Mouse (Mus musculus) heart, embryonic 15.5 days (tissue): Measurements from ENCODE around the gene Map3k13. TPM values are rescaled to one million over a fixed set of nuclear protein-coding genes. Genes with fewer than 3 reads are reported as not detected.

Source experiments
- ATAC-seq: fragments of 200-750 bp; cut with Nextera tagmentation; replicated peaks from 2 replicates; pipeline ENCODE4 v1.8.0; 2017; ENCODE audit warnings: low read depth, moderate TSS enrichment; ENCODE audit not compliant: insufficient number of reproducible peaks, insufficient read depth, low FRiP score
- H3K27ac ChIP-seq: fragments of 300-500 bp; sonication (generic); 2 replicates; pipeline ENCODE4 v1.5.1; 2015; ENCODE audit warnings: mild to moderate bottlenecking, inconsistent platforms
- H3K27me3 ChIP-seq: fragments of 300-500 bp; sonication (generic); 2 replicates; pipeline ENCODE4 v1.6.1; 2015; ENCODE audit warnings: inconsistent platforms
- H3K36me3 ChIP-seq: fragments of 300-500 bp; sonication (generic); 2 replicates; pipeline ENCODE4 v1.6.1; 2015; ENCODE audit warnings: mild to moderate bottlenecking, inconsistent platforms
- H3K4me1 ChIP-seq: fragments of 300-500 bp; sonication (generic); replicated peaks from 2 replicates; pipeline ENCODE4 v1.6.1; 2015; ENCODE audit warnings: inconsistent platforms
- H3K4me2 ChIP-seq: fragments of 300-500 bp; sonication (generic); 2 replicates; pipeline ENCODE4 v1.6.1; 2015; ENCODE audit warnings: inconsistent platforms, mild to moderate bottlenecking, moderate library complexity
- H3K4me3 ChIP-seq: fragments of 300-500 bp; sonication (generic); 2 replicates; pipeline ENCODE4 v1.5.1; 2015; ENCODE audit warnings: mild to moderate bottlenecking, inconsistent platforms
- H3K9ac ChIP-seq: fragments of 300-500 bp; sonication (generic); 2 replicates; pipeline ENCODE4 v1.6.1; 2015; ENCODE audit warnings: mild to moderate bottlenecking, inconsistent platforms
- H3K9me3 ChIP-seq: fragments of 300-500 bp; sonication (generic); replicated peaks from 2 replicates; pipeline ENCODE4 v1.6.1; 2016; ENCODE audit warnings: inconsistent platforms
- WGBS: fragments of 180-500 bp; shearing (Covaris S2); methylation state at CpG from one replicate; pipeline ENCODE4 v1.1.7; 2015; ENCODE audit warnings: mixed read lengths; 5-methylcytosine and 5-hydroxymethylcytosine counted together
- polyA plus RNA-seq: library from polyadenylated mRNA; unstranded; fragments of >200 nt; fragmentation: Nextera tagmentation; extraction: Ambion mirVana; gene quantifications from 2 replicates; pipeline ENCODE4 v1.2.1, GENCODE M21; 2015

The Map3k13 gene
- polyA plus RNA-seq, 1 experiment from 2014 or later, result 0.60 TPM

DNA sequence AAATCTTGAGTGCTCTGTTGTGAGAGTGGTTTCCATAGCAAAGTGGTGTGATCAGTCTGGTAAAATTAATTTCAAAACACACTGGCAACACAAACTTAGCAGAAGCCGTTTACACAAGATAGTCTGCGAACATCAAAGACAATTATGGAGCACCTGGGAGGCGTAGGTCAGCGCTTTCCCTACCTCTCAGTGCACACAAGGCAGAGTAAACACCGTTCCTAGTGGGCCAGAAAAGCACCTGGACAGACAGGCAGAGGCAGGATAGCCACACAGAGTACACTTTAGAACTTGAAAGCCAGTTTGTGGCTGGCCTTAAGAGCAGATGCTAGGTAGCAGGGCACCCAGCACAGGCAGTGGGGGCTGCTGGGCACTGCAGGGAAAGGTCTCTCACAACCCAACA, 37.6 kb downstream of the Map3k13 start:
- Histone ChIP-seq H3K9me3 (no peaks in the 10 kb centered on the region), H3K9ac (no peak overlapping the region), H3K4me1 (peaks cover 6% of the 10 kb centered on the region), H3K4me3 (no peak overlapping the region), H3K36me3 (no peaks in the 10 kb centered on the region), H3K27me3 (no peaks in the 10 kb centered on the region), H3K4me2 (no peak overlapping the region), H3K27ac (no peak overlapping the region)
- no peak for ATAC-seq
- 76% methylated on average over 5 of the region's 5 CpGs for WGBS

DNA sequence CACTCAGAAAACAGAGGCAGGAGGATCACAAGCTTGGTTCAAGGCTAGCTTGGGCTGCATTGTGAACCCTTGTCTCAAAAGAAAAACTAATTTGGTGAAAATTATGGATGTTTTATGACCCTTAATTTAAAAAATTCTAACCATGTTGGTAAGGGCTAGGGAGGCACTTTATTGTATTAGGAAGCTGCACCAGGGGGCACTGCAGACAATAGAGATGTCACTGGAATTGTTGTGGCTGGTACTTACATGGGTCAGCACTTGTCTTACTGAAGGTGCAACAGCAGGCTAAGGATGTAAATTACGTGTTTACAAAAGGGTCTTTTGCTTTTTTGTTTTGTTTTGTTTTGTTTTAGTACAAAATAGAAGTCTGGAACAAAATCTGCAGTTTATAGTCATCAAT, 39.3 kb downstream of the Map3k13 start:
- H3K9ac ChIP-seq, result no peak overlapping the region
- H3K36me3 ChIP-seq, result no peaks in the 10 kb centered on the region
- H3K27ac ChIP-seq, result no peak overlapping the region
- WGBS, result 61% methylated on average over 1 of the region's 1 CpGs
- H3K4me1 ChIP-seq, result no peaks in the 10 kb centered on the region
- ATAC-seq, result no peak
- H3K27me3 ChIP-seq, result no peaks in the 10 kb centered on the region
- H3K4me2 ChIP-seq, result no peak overlapping the region
- H3K4me3 ChIP-seq, result no peak overlapping the region
- H3K9me3 ChIP-seq, result no peaks in the 10 kb centered on the region

DNA sequence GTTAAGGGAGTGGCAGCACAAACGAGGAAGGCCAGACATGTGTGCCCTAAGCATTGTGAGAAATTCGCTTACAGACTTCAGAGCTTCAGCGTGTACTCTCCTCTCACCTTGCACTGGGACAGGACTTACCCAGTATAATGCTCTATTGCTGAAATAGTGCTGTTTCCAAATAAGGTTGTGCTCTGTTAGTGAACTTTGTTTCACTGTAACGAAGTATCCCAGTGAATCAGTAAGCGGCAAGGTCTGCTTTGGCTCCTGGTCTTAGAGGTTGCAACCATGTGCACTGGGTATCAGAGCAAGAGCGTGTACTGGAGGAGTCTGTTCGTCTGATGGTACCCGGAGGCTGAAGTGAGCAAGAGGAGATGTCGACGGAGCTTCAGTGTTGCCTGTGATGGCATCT, 39.8 kb downstream of the Map3k13 start:
- Histone ChIP-seq H3K9me3 (no peaks in the 10 kb centered on the region), H3K27ac (no peak overlapping the region), H3K27me3 (no peaks in the 10 kb centered on the region), H3K4me1 (no peaks in the 10 kb centered on the region), H3K36me3 (no peaks in the 10 kb centered on the region), H3K4me2 (no peak overlapping the region), H3K4me3 (no peak overlapping the region), H3K9ac (no peak overlapping the region)
- 77% methylated on average over 10 of the region's 10 CpGs for WGBS
- ATAC-seq, result no peak

DNA sequence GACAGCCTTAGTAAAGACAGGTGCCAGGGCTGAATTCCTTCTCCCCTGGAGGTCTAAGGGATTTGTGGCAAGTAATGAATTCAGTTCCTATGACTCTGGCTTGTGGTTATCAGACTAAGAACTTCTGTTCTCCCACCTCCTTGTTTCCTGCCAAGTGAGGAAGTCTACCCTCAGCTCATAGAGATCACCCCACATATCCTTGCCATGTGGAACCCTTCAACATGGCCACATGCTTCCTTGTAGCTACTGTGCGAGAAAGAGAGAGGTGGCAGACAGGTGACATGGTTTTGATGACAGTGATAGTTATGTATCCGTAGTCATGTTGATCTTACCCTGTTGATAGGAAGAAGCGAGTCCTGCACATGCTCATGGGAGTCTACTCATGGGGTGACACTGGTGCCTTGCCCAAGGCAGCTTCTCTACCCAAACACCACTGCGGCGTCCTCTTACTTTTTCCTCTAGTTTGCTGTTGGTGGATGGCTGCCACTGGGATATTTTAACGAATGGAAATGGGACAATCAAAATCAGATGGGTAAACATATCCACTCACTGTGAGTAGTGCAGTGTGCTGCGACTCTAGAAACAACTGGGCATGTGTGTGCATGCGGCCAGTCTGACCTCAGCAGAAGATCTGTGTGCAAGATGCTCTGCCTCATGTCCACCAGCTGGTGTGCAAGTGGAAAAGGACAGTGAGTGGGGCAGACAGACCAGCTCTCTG, 40.9 kb downstream of the Map3k13 start:
- H3K27me3 ChIP-seq, result no peaks in the 10 kb centered on the region
- H3K27ac ChIP-seq, result no peak overlapping the region
- H3K4me2 ChIP-seq, result no peak overlapping the region
- ATAC-seq, result no peak
- WGBS, result 76% methylated on average over 8 of the region's 8 CpGs
- H3K9ac ChIP-seq, result no peak overlapping the region
- H3K4me3 ChIP-seq, result no peak overlapping the region
- H3K36me3 ChIP-seq, result no peaks in the 10 kb centered on the region
- no peaks in the 10 kb centered on the region for H3K9me3 ChIP-seq
- no peaks in the 10 kb centered on the region for H3K4me1 ChIP-seq

DNA sequence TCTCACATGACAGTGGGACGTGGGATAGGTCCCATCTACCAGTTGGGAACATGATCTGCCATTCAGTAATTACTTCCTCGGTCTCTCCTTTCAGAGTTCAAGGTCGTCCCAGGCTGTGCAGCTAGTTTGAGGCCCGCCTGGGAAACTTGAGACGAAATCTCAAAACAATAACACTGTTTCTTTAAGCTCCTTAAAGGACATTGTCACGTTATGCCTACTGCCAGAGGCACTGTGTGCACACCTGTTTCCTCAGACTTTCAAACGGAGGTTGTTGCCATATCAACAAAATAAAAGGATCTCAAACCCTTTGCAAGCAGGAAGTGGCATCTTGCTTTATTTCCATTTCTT, 41.4 kb downstream of the Map3k13 start:
- Histone ChIP-seq H3K9me3 (no peaks in the 10 kb centered on the region), H3K4me3 (no peak overlapping the region), H3K9ac (no peak overlapping the region), H3K4me2 (no peak overlapping the region), H3K36me3 (no peaks in the 10 kb centered on the region), H3K27ac (no peak overlapping the region), H3K4me1 (no peaks in the 10 kb centered on the region), H3K27me3 (no peaks in the 10 kb centered on the region)
- 58% methylated on average over 7 of the region's 7 CpGs for WGBS
- no peak for ATAC-seq

DNA sequence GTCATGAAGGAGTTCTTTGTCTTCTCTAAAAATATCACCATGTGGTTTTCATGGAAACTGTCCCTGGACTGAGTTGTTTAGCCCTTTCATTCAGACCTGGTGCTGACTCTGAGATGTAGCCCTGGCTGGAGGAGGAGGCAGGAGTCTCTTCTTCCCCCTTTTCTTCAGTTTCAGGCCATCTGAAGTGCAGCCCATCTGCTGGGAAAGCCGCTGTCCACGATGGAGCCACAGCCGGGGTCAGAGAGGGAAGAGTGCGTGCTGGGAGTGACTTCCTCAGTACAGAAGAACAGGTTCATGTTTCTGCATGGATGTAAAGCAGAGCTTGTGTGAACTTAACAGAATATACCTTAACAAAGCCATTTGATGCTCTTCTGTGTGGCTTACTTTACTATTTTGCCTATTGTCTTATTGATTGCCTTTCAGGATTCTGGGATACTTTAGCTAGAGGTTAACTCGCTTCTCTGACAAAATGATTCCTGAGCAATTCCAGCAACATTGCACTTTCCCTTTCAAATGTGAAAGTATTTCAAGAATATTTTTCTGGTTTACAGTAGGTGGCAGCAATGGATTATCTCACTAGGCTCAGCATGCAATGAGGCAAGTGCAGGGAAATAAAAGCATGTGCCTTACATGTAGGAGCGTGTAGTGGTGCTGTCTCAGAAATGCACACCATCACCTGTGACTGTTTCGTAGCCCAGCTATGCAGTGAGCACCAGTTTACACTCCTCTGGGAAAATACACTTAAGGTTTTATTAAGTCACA, 42.3 kb downstream of the Map3k13 start:
- H3K27ac ChIP-seq, result no peak overlapping the region
- H3K4me1 ChIP-seq, result no peaks in the 10 kb centered on the region
- no peaks in the 10 kb centered on the region for H3K9me3 ChIP-seq
- no peaks in the 10 kb centered on the region for H3K27me3 ChIP-seq
- peak; percentile 47; the same call in 1 of the 2 replicates for ATAC-seq
- no peak overlapping the region for H3K9ac ChIP-seq
- H3K4me3 ChIP-seq, result no peak overlapping the region
- no peaks in the 10 kb centered on the region for H3K36me3 ChIP-seq
- H3K4me2 ChIP-seq, result no peak overlapping the region
- WGBS, result 43% methylated on average over 7 of the region's 7 CpGs

DNA sequence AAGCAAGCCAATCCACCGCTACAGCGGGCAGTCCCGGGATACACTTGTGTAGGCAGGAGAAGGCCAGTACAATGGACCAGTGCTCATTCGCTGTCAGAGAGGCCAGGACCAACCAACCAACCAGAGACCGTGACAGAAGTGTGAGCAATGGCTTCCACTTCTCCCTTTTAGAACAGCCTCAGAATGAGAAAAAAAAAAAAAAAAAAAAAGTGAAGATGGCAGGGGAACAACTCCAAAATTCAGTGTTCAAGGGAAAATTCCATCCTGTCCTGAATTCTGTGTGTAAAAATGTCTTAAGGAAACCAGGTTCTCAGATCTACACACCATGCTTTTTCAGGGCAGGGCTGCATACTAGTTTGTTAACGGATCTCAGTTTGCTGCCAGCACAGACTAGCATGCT, 43.5 kb downstream of the Map3k13 start:
- no peak for ATAC-seq
- H3K4me1 ChIP-seq, result no peaks in the 10 kb centered on the region
- no peak overlapping the region for H3K27ac ChIP-seq
- WGBS, result 86% methylated on average over 6 of the region's 6 CpGs
- no peak overlapping the region for H3K4me2 ChIP-seq
- no peaks in the 10 kb centered on the region for H3K27me3 ChIP-seq
- H3K4me3 ChIP-seq, result no peak overlapping the region
- H3K36me3 ChIP-seq, result no peaks in the 10 kb centered on the region
- no peaks in the 10 kb centered on the region for H3K9me3 ChIP-seq
- H3K9ac ChIP-seq, result no peak overlapping the region

DNA sequence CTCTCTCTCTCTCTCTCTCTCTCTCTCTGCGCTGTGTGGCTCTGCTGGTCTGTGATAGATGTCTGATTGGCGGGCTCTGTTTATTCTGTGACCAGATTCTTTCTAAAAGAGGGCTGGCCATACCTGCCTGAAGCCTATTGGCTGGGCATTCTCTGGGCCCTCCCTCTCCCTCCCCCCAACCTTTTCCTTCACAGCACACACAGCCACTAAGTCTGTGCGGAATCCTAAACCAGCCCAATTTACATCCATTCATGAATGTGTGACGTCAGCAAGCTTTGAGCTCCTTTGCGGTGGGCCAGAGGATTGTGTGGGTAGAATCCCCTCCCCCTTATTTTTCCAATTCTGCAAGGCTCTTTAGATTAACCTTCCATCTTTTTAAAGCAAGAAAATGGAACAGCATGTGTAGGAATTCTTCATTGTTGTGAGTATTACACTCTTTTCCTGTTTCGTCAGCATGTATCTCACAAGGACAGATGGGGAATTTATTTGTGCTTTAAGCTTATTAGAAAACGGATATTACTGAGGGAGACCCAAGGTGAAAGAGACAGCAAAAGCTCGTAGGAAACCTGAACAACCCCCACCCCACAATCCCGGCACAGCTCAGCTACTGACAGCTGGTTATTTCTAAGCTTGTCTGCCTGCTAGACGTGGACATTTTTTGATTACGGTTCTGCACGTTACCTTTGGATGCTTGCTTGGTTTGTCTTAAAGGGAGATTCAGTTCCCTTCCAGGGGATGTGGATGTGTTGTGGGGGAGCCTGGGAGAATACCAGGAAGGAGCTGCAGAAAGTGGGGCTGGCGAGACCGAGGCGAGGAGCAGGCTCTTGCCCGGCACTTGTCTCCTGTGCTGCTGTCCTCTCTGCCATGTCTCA, 51.9 kb downstream of the Map3k13 start:
- H3K27ac ChIP-seq, result peak overlapping the region; percentile 71
- H3K4me3 ChIP-seq, result peak overlapping the region; percentile 52
- peak overlapping the region; percentile 58 for H3K9ac ChIP-seq
- no peaks in the 10 kb centered on the region for H3K36me3 ChIP-seq
- H3K27me3 ChIP-seq, result no peaks in the 10 kb centered on the region
- H3K4me2 ChIP-seq, result peak overlapping the region; percentile 73
- 0 out of 2 replicates have a peak, but pooled peaks cover 4% of the 10 kb centered on the region for H3K4me1 ChIP-seq
- ATAC-seq, result peak; percentile 99
- no peaks in the 10 kb centered on the region for H3K9me3 ChIP-seq
- WGBS, result 1% methylated on average over 16 of the region's 16 CpGs

DNA sequence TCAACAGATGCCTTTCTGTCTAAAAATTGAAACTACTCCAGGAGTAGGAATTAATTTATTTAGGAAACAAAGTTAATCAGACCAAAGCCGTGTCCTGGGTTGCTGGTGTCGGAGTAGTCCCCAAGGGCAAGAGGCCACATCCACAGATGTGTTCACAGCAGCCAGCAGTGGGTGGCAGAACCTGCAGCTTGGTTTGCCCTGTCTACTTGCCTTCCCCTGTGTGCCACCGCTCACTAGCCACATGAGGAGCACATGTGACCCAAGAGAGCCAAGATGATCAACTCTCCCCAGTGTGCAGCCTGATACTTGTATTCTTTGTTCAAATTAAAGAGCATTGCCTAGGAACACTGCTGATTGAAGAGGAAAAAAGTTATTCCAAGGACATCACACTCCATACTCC, 54.3 kb downstream of the Map3k13 start:
- Histone ChIP-seq H3K4me2 (no peak overlapping the region), H3K9me3 (no peaks in the 10 kb centered on the region), H3K9ac (no peak overlapping the region), H3K36me3 (no peaks in the 10 kb centered on the region), H3K27me3 (no peaks in the 10 kb centered on the region), H3K4me3 (no peak overlapping the region), H3K27ac (no peak overlapping the region), H3K4me1 (0 out of 2 replicates have a peak, but pooled peaks cover 4% of the 10 kb centered on the region)
- no peak for ATAC-seq
- WGBS, result 88% methylated on average over 3 of the region's 3 CpGs

DNA sequence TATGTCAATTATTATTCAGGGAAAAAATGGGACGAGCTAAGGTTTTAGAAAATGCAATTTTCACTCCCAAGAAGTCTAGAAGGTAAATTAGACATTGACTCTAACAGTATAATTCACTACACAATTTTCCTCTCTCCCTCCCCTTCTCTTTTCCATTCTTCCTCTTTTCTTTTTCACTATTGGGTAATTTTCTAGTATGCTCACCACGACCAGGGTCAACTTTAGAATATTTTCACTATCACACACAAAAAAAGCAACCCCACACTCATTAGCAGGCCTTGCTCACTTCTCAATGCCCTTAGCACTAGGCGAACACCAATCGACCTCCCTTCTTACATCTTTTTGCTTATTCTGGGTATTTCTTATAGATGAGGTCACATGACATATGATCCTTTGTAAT, 54.7 kb downstream of the Map3k13 start:
- 80% methylated on average over 4 of the region's 4 CpGs for WGBS
- Histone ChIP-seq H3K27me3 (no peaks in the 10 kb centered on the region), H3K27ac (no peak overlapping the region), H3K9ac (no peak overlapping the region), H3K9me3 (no peaks in the 10 kb centered on the region), H3K4me3 (no peak overlapping the region), H3K4me2 (no peak overlapping the region), H3K36me3 (no peaks in the 10 kb centered on the region), H3K4me1 (0 out of 2 replicates have a peak, but pooled peaks cover 4% of the 10 kb centered on the region)
- ATAC-seq, result no peak

DNA sequence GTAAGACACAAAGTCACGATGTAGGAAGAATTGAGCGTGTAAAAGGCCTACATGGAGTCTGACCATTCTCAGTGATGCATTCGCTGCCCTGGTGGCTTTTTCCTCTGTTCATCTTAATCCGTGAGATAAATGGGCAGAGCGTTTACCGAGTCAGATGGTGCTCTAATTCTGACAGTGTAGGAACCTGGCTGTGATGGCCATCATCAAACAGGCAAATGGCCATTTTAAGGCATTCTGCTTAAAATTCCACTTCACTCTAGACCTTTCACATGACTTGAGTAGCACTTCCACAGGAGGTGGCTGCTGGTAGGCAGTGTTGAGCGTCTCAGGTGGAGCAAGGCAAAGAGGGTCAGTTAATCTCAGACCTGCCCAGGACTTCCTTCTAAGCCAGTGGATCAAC, 58.2 kb downstream of the Map3k13 start:
- no peak overlapping the region for H3K27ac ChIP-seq
- WGBS, result 90% methylated on average over 7 of the region's 7 CpGs
- no peaks in the 10 kb centered on the region for H3K9me3 ChIP-seq
- H3K36me3 ChIP-seq, result no peaks in the 10 kb centered on the region
- H3K4me3 ChIP-seq, result no peak overlapping the region
- H3K4me1 ChIP-seq, result 0 out of 2 replicates have a peak, but pooled peaks cover 4% of the 10 kb centered on the region
- H3K9ac ChIP-seq, result no peak overlapping the region
- H3K4me2 ChIP-seq, result no peak overlapping the region
- H3K27me3 ChIP-seq, result no peaks in the 10 kb centered on the region
- no peak for ATAC-seq
